Mouse (Mus musculus): ENCODE measurements around the gene Dgkg. TPM values are rescaled to one million over a fixed set of nuclear protein-coding genes. Genes with fewer than 3 reads are reported as not detected.
A peak's percentile ranks its signal among the peaks of the same experiment; 100 is the strongest.

The Dgkg gene
- total RNA-seq, 2 experiments from 2014 or later, result 4.0 to 6.7 TPM

- no peak for ATAC-seq (replicated peaks; ENCODE audit: low FRiP score, poor library complexity, severe bottlenecking)
Measured at GRCm38 (mm10) chr16:22552351-22552750, 104.7 kb downstream of the Dgkg start.

GRCm38 (mm10) chr16:22551231-22552000 is 105.6 kb downstream of the Dgkg start:
- ATAC-seq (replicated peaks; ENCODE audit: low FRiP score, poor library complexity, severe bottlenecking), result no peak

GRCm38 (mm10) chr16:22549346-22549745 is 107.7 kb downstream of the Dgkg start:
- ATAC-seq (replicated peaks; ENCODE audit: low FRiP score, poor library complexity, severe bottlenecking), result no peak

- ATAC-seq (replicated peaks; ENCODE audit: low FRiP score, poor library complexity, severe bottlenecking), result peak; percentile 39
Measured at GRCm38 (mm10) chr16:22548167-22549080, 108.6 kb downstream of the Dgkg start.

- no peak for ATAC-seq (replicated peaks; ENCODE audit: low FRiP score, poor library complexity, severe bottlenecking)
Measured at GRCm38 (mm10) chr16:22547741-22548140, 109.3 kb downstream of the Dgkg start.

GRCm38 (mm10) chr16:22545799-22546198 is 111.2 kb downstream of the Dgkg start:
- ATAC-seq (replicated peaks; ENCODE audit: low FRiP score, poor library complexity, severe bottlenecking), result no peak

GRCm38 (mm10) chr16:22545016-22545561 is 111.9 kb downstream of the Dgkg start:
- ATAC-seq (replicated peaks; ENCODE audit: low FRiP score, poor library complexity, severe bottlenecking), result no peak

- no peak for ATAC-seq (replicated peaks; ENCODE audit: low FRiP score, poor library complexity, severe bottlenecking)
Measured at GRCm38 (mm10) chr16:22542691-22543141, 114.3 kb downstream of the Dgkg start.

- ATAC-seq (replicated peaks; ENCODE audit: low FRiP score, poor library complexity, severe bottlenecking), result no peak
Measured at GRCm38 (mm10) chr16:22539275-22539674, 117.7 kb downstream of the Dgkg start.

GRCm38 (mm10) chr16:22536581-22537160 is 120.3 kb downstream of the Dgkg start:
- ATAC-seq (replicated peaks; ENCODE audit: low FRiP score, poor library complexity, severe bottlenecking), result no peak

GRCm38 (mm10) chr16:22533087-22533486 is 123.9 kb downstream of the Dgkg start:
- ATAC-seq (replicated peaks; ENCODE audit: low FRiP score, poor library complexity, severe bottlenecking), result no peak

- ATAC-seq (replicated peaks; ENCODE audit: low FRiP score, poor library complexity, severe bottlenecking), result no peak
Measured at GRCm38 (mm10) chr16:22531834-22532233, 125.2 kb downstream of the Dgkg start.

- ATAC-seq (replicated peaks; ENCODE audit: low FRiP score, poor library complexity, severe bottlenecking), result no peak
Measured at GRCm38 (mm10) chr16:22531041-22531440, 126.0 kb downstream of the Dgkg start.

- no peak for ATAC-seq (replicated peaks; ENCODE audit: low FRiP score, poor library complexity, severe bottlenecking)
Measured at GRCm38 (mm10) chr16:22527499-22527939, 129.5 kb downstream of the Dgkg start.

GRCm38 (mm10) chr16:22526386-22526785 is 130.6 kb downstream of the Dgkg start:
- no peak for ATAC-seq (replicated peaks; ENCODE audit: low FRiP score, poor library complexity, severe bottlenecking)

GRCm38 (mm10) chr16:22517431-22518384 is 139.3 kb downstream of the Dgkg start:
- no peak for ATAC-seq (replicated peaks; ENCODE audit: low FRiP score, poor library complexity, severe bottlenecking)

GRCm38 (mm10) chr16:22515476-22515875 is 141.5 kb downstream of the Dgkg start:
- ATAC-seq (replicated peaks; ENCODE audit: low FRiP score, poor library complexity, severe bottlenecking), result no peak

GRCm38 (mm10) chr16:22510861-22511637 is 146.0 kb downstream of the Dgkg start:
- ATAC-seq (replicated peaks; ENCODE audit: low FRiP score, poor library complexity, severe bottlenecking), result no peak

Measured in erythroid progenitor cell, adult 5-6 weeks (primary cell).